Mouse (Mus musculus): ENCODE results near the gene Ubqln1. TPM values are rescaled to one million over a fixed set of nuclear protein-coding genes. Genes with fewer than 3 reads are reported as not detected.

Ubqln1 gene
- polyA plus RNA-seq, 1 experiment = 119 TPM

- Histone ChIP-seq H3K4me1 (ENCODE audit: control insufficient read depth, insufficient read depth, low read length) (no peaks in the 10 kb centered on the region), H3K4me3 (ENCODE audit: insufficient read depth, low read length) (no peak overlapping the region), H3K27ac (ENCODE audit: insufficient read depth, low read length) (no peak overlapping the region)
- TF ChIP-seq POLR2A (IDR thresholded peaks at IDR 0.05; ENCODE audit: extremely low read depth, insufficient read depth, low read length) (no peak), CTCF (IDR thresholded peaks at IDR 0.05; ENCODE audit: extremely low read depth, insufficient read depth, low read length) (no peak)
These were observed 4.8 kb upstream of the Ubqln1 start for GRCm38 (mm10) chr13:58220206-58220605.

GRCm38 (mm10) chr13:58217536-58217935, 2.1 kb upstream of the Ubqln1 start:
- peaks cover 6% of the 10 kb centered on the region; the same call in 1 of the 2 replicates for H3K4me1 ChIP-seq (ENCODE audit: control insufficient read depth, insufficient read depth, low read length)
- no peak overlapping the region for H3K4me3 ChIP-seq (ENCODE audit: insufficient read depth, low read length)
- no peak overlapping the region for H3K27ac ChIP-seq (ENCODE audit: insufficient read depth, low read length)
- no peak for TF ChIP-seq CTCF (IDR thresholded peaks at IDR 0.05; ENCODE audit: extremely low read depth, insufficient read depth, low read length)
- no peak for TF ChIP-seq POLR2A (IDR thresholded peaks at IDR 0.05; ENCODE audit: extremely low read depth, insufficient read depth, low read length)

GRCm38 (mm10) chr13:58216395-58216794, 942 bp upstream of the Ubqln1 start:
- peaks cover 7% of the 10 kb centered on the region; the same call in 1 of the 2 replicates for H3K4me1 ChIP-seq (ENCODE audit: control insufficient read depth, insufficient read depth, low read length)
- H3K27ac ChIP-seq (ENCODE audit: insufficient read depth, low read length) = no peak overlapping the region
- H3K4me3 ChIP-seq (ENCODE audit: insufficient read depth, low read length) = peak overlapping the region; percentile 55
- no peak for TF ChIP-seq CTCF (IDR thresholded peaks at IDR 0.05; ENCODE audit: extremely low read depth, insufficient read depth, low read length)
- TF ChIP-seq POLR2A (IDR thresholded peaks at IDR 0.05; ENCODE audit: extremely low read depth, insufficient read depth, low read length) = no peak

GRCm38 (mm10) chr13:58215253-58215591, 231 bp downstream of the Ubqln1 start:
- Histone ChIP-seq H3K27ac (ENCODE audit: insufficient read depth, low read length) (peak overlapping the region; percentile 92), H3K4me1 (ENCODE audit: control insufficient read depth, insufficient read depth, low read length) (peaks cover 11% of the 10 kb centered on the region; the same call in 1 of the 2 replicates), H3K4me3 (ENCODE audit: insufficient read depth, low read length) (peak overlapping the region; percentile 55)
- TF ChIP-seq POLR2A (IDR thresholded peaks at IDR 0.05; ENCODE audit: extremely low read depth, insufficient read depth, low read length) (no peak), CTCF (IDR thresholded peaks at IDR 0.05; ENCODE audit: extremely low read depth, insufficient read depth, low read length) (no peak)

- Histone ChIP-seq H3K4me3 (ENCODE audit: insufficient read depth, low read length) (peak overlapping the region; percentile 55), H3K4me1 (ENCODE audit: control insufficient read depth, insufficient read depth, low read length) (peaks cover 11% of the 10 kb centered on the region; the same call in 1 of the 2 replicates), H3K27ac (ENCODE audit: insufficient read depth, low read length) (no peak overlapping the region)
- TF ChIP-seq POLR2A (IDR thresholded peaks at IDR 0.05; ENCODE audit: extremely low read depth, insufficient read depth, low read length) = no peak
- TF ChIP-seq CTCF (IDR thresholded peaks at IDR 0.05; ENCODE audit: extremely low read depth, insufficient read depth, low read length) = no peak
These were observed 854 bp downstream of the Ubqln1 start for GRCm38 (mm10) chr13:58214346-58215252.

- no peak for TF ChIP-seq CTCF (IDR thresholded peaks at IDR 0.05; ENCODE audit: extremely low read depth, insufficient read depth, low read length)
- no peak for TF ChIP-seq POLR2A (IDR thresholded peaks at IDR 0.05; ENCODE audit: extremely low read depth, insufficient read depth, low read length)
- H3K4me1 ChIP-seq (ENCODE audit: control insufficient read depth, insufficient read depth, low read length) = peaks cover 11% of the 10 kb centered on the region; the same call in 1 of the 2 replicates
- peak overlapping the region; percentile 55; the same call in 1 of the 2 replicates for H3K4me3 ChIP-seq (ENCODE audit: insufficient read depth, low read length)
- no peak overlapping the region for H3K27ac ChIP-seq (ENCODE audit: insufficient read depth, low read length)
These were observed 1.7 kb downstream of the Ubqln1 start for GRCm38 (mm10) chr13:58213801-58214200.

GRCm38 (mm10) chr13:58212530-58212929, 2.9 kb downstream of the Ubqln1 start:
- TF ChIP-seq POLR2A (IDR thresholded peaks at IDR 0.05; ENCODE audit: extremely low read depth, insufficient read depth, low read length) = no peak
- no peak for TF ChIP-seq CTCF (IDR thresholded peaks at IDR 0.05; ENCODE audit: extremely low read depth, insufficient read depth, low read length)
- peaks cover 11% of the 10 kb centered on the region; the same call in 1 of the 2 replicates for H3K4me1 ChIP-seq (ENCODE audit: control insufficient read depth, insufficient read depth, low read length)
- H3K27ac ChIP-seq (ENCODE audit: insufficient read depth, low read length) = no peak overlapping the region
- no peak overlapping the region for H3K4me3 ChIP-seq (ENCODE audit: insufficient read depth, low read length)

- no peak for TF ChIP-seq POLR2A (IDR thresholded peaks at IDR 0.05; ENCODE audit: extremely low read depth, insufficient read depth, low read length)
- no peak overlapping the region for H3K27ac ChIP-seq (ENCODE audit: insufficient read depth, low read length)
- H3K4me1 ChIP-seq (ENCODE audit: control insufficient read depth, insufficient read depth, low read length) = peaks cover 13% of the 10 kb centered on the region; the same call in 1 of the 2 replicates
- no peak overlapping the region for H3K4me3 ChIP-seq (ENCODE audit: insufficient read depth, low read length)
These were observed 5.0 kb downstream of the Ubqln1 start for GRCm38 (mm10) chr13:58210441-58210840.

- no peak overlapping the region for H3K27ac ChIP-seq (ENCODE audit: insufficient read depth, low read length)
- H3K4me3 ChIP-seq (ENCODE audit: insufficient read depth, low read length) = no peak overlapping the region
- TF ChIP-seq POLR2A (IDR thresholded peaks at IDR 0.05; ENCODE audit: extremely low read depth, insufficient read depth, low read length) (no peak), CTCF (IDR thresholded peaks at IDR 0.05; ENCODE audit: extremely low read depth, insufficient read depth, low read length) (no peak)
- H3K4me1 ChIP-seq (ENCODE audit: control insufficient read depth, insufficient read depth, low read length) = peaks cover 10% of the 10 kb centered on the region
These were observed 9.4 kb downstream of the Ubqln1 start for GRCm38 (mm10) chr13:58206084-58206483.

GRCm38 (mm10) chr13:58204986-58205385, 10.5 kb downstream of the Ubqln1 start:
- no peak overlapping the region for H3K27ac ChIP-seq (ENCODE audit: insufficient read depth, low read length)
- H3K4me3 ChIP-seq (ENCODE audit: insufficient read depth, low read length) = no peak overlapping the region
- peaks cover 7% of the 10 kb centered on the region for H3K4me1 ChIP-seq (ENCODE audit: control insufficient read depth, insufficient read depth, low read length)
- TF ChIP-seq CTCF (IDR thresholded peaks at IDR 0.05; ENCODE audit: extremely low read depth, insufficient read depth, low read length) (no peak), POLR2A (IDR thresholded peaks at IDR 0.05; ENCODE audit: extremely low read depth, insufficient read depth, low read length) (no peak)
